In the genomic region with DNA sequence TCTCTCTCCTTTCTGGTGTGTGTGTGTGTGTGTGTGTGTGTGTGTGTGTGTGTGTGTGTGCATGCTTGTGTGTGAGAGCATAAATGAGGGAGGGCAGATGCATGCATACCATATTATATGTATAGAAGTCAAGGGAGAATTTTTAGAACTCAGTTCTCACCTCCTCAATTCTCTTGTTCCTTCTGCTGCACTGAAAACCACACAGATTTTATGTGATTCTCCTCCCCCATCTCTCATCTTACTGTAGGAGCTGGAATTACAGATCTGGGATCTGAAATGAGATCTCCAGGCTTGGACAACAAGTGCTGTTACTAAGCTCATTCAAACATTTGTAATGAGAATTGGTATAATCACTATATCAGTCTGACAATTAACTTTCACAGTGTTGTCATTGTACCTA, we compare ENCODE assay signal across 17 mouse cellular contexts.
"Had no signal": no experiment of that assay in that cellular context is flagged by ENCODE, and none has a peak within 500 bp of the region (broad histone marks: within the 10 kb centered on the region; RNA-seq: fewer than 3 reads in every experiment).

No protein-coding gene starts in this region.

- ATAC-seq: liver, embryonic 12.5 days; liver, postnatal 0 days; lung, postnatal 0 days; midbrain, embryonic 13.5 days; midbrain, embryonic 15.5 days; midbrain, embryonic 16.5 days had no signal

- DNase-seq: left cerebral cortex, postnatal 4 days; liver; liver, embryonic 13.5 days; liver, postnatal 0 days; lung, adult 18-20 months; lung, adult 2 months; lung, embryonic 14.5 days; lung, postnatal 10 days; lung, postnatal 14 days; lung, postnatal 36 days; lung, postnatal 4 days; midbrain, embryonic 14.5 days had no signal
